Mouse (Mus musculus): ENCODE measurements around the gene Vcam1.

- TF ChIP-seq CTCF (IDR thresholded peaks at IDR 0.05) (no peak), EP300 (IDR thresholded peaks at IDR 0.05) (no peak)
Measured at GRCm38 (mm10) chr3:116130711-116131110, 1.2 kb upstream of the Vcam1 start.

Data from lung, postnatal 0 days (tissue).